Mouse (Mus musculus): Measurements from ENCODE around the gene Lgals2. TPM values are rescaled to one million over a fixed set of nuclear protein-coding genes. Genes with fewer than 3 reads are reported as not detected.

The Lgals2 gene
- polyA plus RNA-seq, 1 experiment from 2014 or later, result 0.53 TPM

Small RNAs within 50 kb of the gene (microRNA-seq; reads per million reads assigned to microRNA genes)
- 0.84 reads per million for gene Mir6955

Other genes starting within 250 kb of the Lgals2 start
- 0.03 TPM in 2 replicates for gene Elfn2, start 136.8 kb downstream of the Lgals2 start, polyA plus RNA-seq (2014; fragmentation: Nextera tagmentation; extraction: Ambion mirVana)
- 12.4 and 15.4 TPM in 2 replicates for gene Mfng, start 82.1 kb downstream of the Lgals2 start, polyA plus RNA-seq (2014; fragmentation: Nextera tagmentation; extraction: Ambion mirVana)
- 6.1 and 10.2 TPM in 2 replicates for gene Card10, start 52.5 kb downstream of the Lgals2 start, polyA plus RNA-seq (2014; fragmentation: Nextera tagmentation; extraction: Ambion mirVana)
- 28.4 and 37.9 TPM in 2 replicates for gene Cdc42ep1, start 12.9 kb downstream of the Lgals2 start, polyA plus RNA-seq (2014; fragmentation: Nextera tagmentation; extraction: Ambion mirVana)
- gene Gga1, start 21.7 kb upstream of the Lgals2 start, polyA plus RNA-seq (2014; fragmentation: Nextera tagmentation; extraction: Ambion mirVana), result 33.9 and 44.8 TPM in 2 replicates
- 0.19 and 0.59 TPM in 2 replicates for gene Gm49510, start 44.1 kb upstream of the Lgals2 start, polyA plus RNA-seq (2014; fragmentation: Nextera tagmentation; extraction: Ambion mirVana)
- 32.7 and 38.5 TPM in 2 replicates for gene Sh3bp1, start 44.2 kb upstream of the Lgals2 start, polyA plus RNA-seq (2014; fragmentation: Nextera tagmentation; extraction: Ambion mirVana)
- gene Pdxp, start 58.4 kb upstream of the Lgals2 start, polyA plus RNA-seq (2014; fragmentation: Nextera tagmentation; extraction: Ambion mirVana), result 20.5 and 25.8 TPM in 2 replicates
- gene Lgals1, start 71.2 kb upstream of the Lgals2 start, polyA plus RNA-seq (2014; fragmentation: Nextera tagmentation; extraction: Ambion mirVana), result 584 and 814 TPM in 2 replicates
- 55.8 and 64.6 TPM in 2 replicates for gene Nol12, start 79.4 kb upstream of the Lgals2 start, polyA plus RNA-seq (2014; fragmentation: Nextera tagmentation; extraction: Ambion mirVana)
- gene Triobp, start 92.2 kb upstream of the Lgals2 start, polyA plus RNA-seq (2014; fragmentation: Nextera tagmentation; extraction: Ambion mirVana), result 50.6 and 54.9 TPM in 2 replicates
- 137 and 306 TPM in 2 replicates for gene H1f0, start 172.9 kb upstream of the Lgals2 start, polyA plus RNA-seq (2014; fragmentation: Nextera tagmentation; extraction: Ambion mirVana)
- gene Galr3, start 186.4 kb upstream of the Lgals2 start, polyA plus RNA-seq (2014; fragmentation: Nextera tagmentation; extraction: Ambion mirVana), result 0.28 TPM in 1 of 2 replicates, not detected in the other
- 48.6 and 54.2 TPM in 2 replicates for gene Ankrd54, start 207.4 kb upstream of the Lgals2 start, polyA plus RNA-seq (2014; fragmentation: Nextera tagmentation; extraction: Ambion mirVana)
- gene Eif3l, start 219.7 kb upstream of the Lgals2 start, polyA plus RNA-seq (2014; fragmentation: Nextera tagmentation; extraction: Ambion mirVana), result 207 and 265 TPM in 2 replicates

Measured in kidney, embryonic 14.5 days (tissue).